Mouse (Mus musculus) intestine, postnatal 0 days (tissue): Measurements from ENCODE around the gene Cplx2. TPM values are rescaled to one million over a fixed set of nuclear protein-coding genes. Genes with fewer than 3 reads are reported as not detected.
A peak's percentile ranks its signal among the peaks of the same experiment; 100 is the strongest.

Experiments used
- ATAC-seq: fragments of 200-750 bp; cut with Nextera tagmentation; 2 replicates; pipeline ENCODE4 v1.8.0; 2017; ENCODE audit warnings: mild to moderate bottlenecking, moderate TSS enrichment, moderate library complexity
- H3K27ac ChIP-seq: fragments of 300-500 bp; sonication (generic); 2 replicates; pipeline ENCODE4 v1.5.1; 2014; ENCODE audit warnings: mild to moderate bottlenecking, low read depth, low read length, moderate library complexity
- H3K27me3 ChIP-seq: fragments of 300-500 bp; sonication (generic); replicated peaks from 2 replicates; pipeline ENCODE4 v1.6.1; 2014; ENCODE audit warnings: low read length, mixed read lengths; ENCODE audit not compliant: control insufficient read depth, insufficient read depth
- H3K36me3 ChIP-seq: fragments of 300-500 bp; sonication (generic); 2 replicates; pipeline ENCODE4 v1.6.1; 2014; ENCODE audit warnings: mild to moderate bottlenecking, moderate library complexity; ENCODE audit not compliant: control insufficient read depth, insufficient read depth
- H3K4me1 ChIP-seq: fragments of 300-500 bp; sonication (generic); replicated peaks from 2 replicates; pipeline ENCODE4 v1.6.1; 2014; ENCODE audit warnings: antibody characterized with exemption, low read length, mixed read lengths; ENCODE audit not compliant: control insufficient read depth, insufficient read depth
- H3K4me2 ChIP-seq: fragments of 300-500 bp; sonication (generic); replicated peaks from 2 replicates; pipeline ENCODE4 v1.6.1; 2014; ENCODE audit warnings: low read depth, mild to moderate bottlenecking, moderate library complexity
- H3K4me3 ChIP-seq: fragments of 300-500 bp; sonication (generic); 2 replicates; pipeline ENCODE4 v1.5.1; 2014; ENCODE audit warnings: low read depth, low read length
- H3K9ac ChIP-seq: fragments of 300-500 bp; sonication (generic); 2 replicates; pipeline ENCODE4 v1.6.1; 2014; ENCODE audit warnings: mild to moderate bottlenecking, low read depth, low read length
- H3K9me3 ChIP-seq: fragments of 300-500 bp; sonication (generic); 2 replicates; pipeline ENCODE4 v1.6.1; 2016; ENCODE audit warnings: mixed run types; ENCODE audit not compliant: control insufficient read depth
- CTCF ChIP-seq: sonication (generic); IDR thresholded peaks from 2 replicates; pipeline ENCODE4 v1.5.1; 2016; ENCODE audit warnings: low read depth, mild to moderate bottlenecking, control low read depth, antibody characterized with exemption, moderate library complexity
- WGBS: fragments of 180-500 bp; shearing (Covaris S2); extraction: QIAGEN DNeasy Blood & Tissue Kit; methylation state at CpG from one replicate; pipeline ENCODE4 v1.1.7; 2014; 5-methylcytosine and 5-hydroxymethylcytosine counted together
- polyA plus RNA-seq: library from polyadenylated mRNA; unstranded; fragments of >200 nt; fragmentation: Nextera tagmentation; extraction: Ambion mirVana; gene quantifications from 2 replicates; pipeline ENCODE4 v1.2.1, GENCODE M21; 2015

Gene Cplx2
- polyA plus RNA-seq, 1 experiment from 2014 or later: 2.2 TPM

DNA sequence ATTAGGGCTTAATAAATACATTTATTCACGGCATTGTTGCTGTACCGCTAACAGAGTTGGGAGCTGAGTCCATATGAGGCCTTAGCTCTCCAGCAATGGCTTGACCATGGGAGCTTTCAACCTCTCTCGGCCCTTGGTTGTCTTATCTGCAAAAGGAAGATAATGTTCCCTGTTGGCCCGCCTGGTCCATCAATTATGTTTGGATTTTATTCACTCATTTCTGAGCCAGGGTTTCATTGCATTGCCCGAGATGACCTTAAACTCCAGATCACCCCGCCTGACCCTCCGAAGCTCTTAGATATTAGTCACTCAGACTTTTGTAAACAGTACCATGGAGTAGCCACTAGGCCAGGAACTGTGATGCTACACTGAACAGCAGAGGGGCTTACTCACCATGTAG is 33.6 kb upstream of the Cplx2 start:
- no peak overlapping the region for H3K27ac ChIP-seq
- no peak overlapping the region for H3K4me3 ChIP-seq
- no peak for TF ChIP-seq CTCF
- WGBS: 61% methylated on average over 7 of the region's 7 CpGs
- no peaks in the 10 kb centered on the region for H3K4me1 ChIP-seq
- H3K9ac ChIP-seq: no peak overlapping the region
- ATAC-seq: no peak
- H3K36me3 ChIP-seq: no peaks in the 10 kb centered on the region
- H3K9me3 ChIP-seq: no peaks in the 10 kb centered on the region
- no peaks in the 10 kb centered on the region for H3K27me3 ChIP-seq
- no peak overlapping the region for H3K4me2 ChIP-seq

DNA sequence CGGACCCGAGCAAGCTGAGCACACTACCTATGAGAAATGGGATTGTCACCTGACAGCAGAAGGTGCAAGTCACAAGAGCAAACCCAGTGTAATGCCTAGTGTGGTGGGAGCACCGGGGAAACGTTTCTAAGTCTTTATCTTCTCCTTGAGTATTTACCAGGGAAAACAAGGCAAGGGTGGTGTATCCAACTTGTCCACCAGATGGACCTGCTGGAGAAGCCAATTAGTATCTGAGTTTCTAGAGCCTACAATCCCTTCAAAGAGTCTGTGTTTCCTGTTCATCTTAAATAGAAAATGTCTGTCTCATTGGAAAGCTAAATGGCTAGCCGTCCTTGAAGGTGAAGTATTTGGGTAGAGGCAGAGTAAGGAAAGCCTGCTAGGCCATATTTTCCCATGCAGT is 32.3 kb upstream of the Cplx2 start:
- Histone ChIP-seq H3K4me3 (no peak overlapping the region), H3K36me3 (no peaks in the 10 kb centered on the region), H3K9ac (no peak overlapping the region), H3K9me3 (no peaks in the 10 kb centered on the region), H3K27me3 (no peaks in the 10 kb centered on the region), H3K4me1 (no peaks in the 10 kb centered on the region), H3K27ac (no peak overlapping the region), H3K4me2 (no peak overlapping the region)
- peak; percentile 48 for TF ChIP-seq CTCF
- WGBS: 68% methylated on average over 5 of the region's 5 CpGs
- ATAC-seq: no peak

DNA sequence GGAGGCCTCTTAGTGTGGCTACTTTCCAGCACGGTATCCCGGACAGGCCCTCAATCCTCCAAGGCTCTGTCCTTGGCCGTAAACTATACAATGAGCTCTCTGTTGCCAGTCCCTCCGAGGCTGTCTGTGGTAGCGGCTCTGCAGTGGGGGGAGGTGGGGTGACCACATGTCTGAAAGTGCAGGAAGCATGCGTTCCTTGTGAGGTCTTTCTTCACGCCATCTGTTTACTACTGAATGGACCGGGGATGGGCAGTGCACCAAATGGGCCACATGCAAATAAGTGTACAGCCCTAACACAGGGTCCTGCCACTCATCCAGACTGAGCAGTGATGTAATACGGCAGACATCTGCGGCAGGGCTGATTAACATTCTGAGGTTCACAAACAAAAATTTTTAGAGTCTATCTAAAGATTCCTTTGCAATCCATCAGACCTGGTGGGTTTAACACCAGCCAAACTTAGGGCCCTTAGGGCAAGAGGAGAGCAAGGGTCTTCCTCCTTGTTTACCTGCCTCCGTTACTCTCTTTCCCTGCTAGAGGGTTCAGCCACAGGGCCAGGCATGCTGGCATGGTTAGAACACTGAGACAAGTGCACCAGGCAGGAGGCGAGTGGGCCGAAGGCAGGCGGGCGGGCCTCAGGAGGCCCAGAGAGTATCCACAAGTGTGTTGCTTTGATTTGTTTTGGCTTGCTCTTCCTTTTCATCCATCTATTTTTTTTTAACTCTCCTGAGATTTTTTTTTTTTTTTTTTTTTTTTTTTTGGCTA is 25.1 kb upstream of the Cplx2 start:
- WGBS: 75% methylated on average over 15 of the region's 15 CpGs
- H3K4me1 ChIP-seq: no peaks in the 10 kb centered on the region
- no peaks in the 10 kb centered on the region for H3K9me3 ChIP-seq
- H3K27me3 ChIP-seq: no peaks in the 10 kb centered on the region
- no peak for TF ChIP-seq CTCF
- H3K9ac ChIP-seq: no peak overlapping the region
- no peak overlapping the region for H3K4me2 ChIP-seq
- H3K4me3 ChIP-seq: no peak overlapping the region
- no peak for ATAC-seq
- no peak overlapping the region for H3K27ac ChIP-seq
- H3K36me3 ChIP-seq: no peaks in the 10 kb centered on the region

DNA sequence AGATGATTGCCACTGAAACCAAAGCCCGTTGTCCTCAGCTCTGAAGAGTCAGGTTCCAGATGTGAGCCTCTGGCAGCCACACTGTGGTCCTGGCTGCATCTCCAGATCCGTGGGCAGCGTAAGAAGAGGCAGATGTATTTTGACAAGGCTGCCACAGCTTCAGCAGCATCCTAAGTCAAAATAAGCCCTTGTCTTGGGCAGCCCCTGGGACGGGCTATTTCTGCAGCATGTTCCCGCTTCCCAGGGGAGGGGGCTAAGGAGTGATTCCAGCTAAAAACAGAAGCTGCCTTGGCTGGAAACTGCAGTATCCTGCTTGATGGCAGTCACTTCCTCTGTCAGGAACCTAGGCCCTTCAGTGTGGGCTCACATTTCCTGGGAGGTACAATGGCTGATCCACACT is 23.1 kb upstream of the Cplx2 start:
- Histone ChIP-seq H3K4me1 (no peaks in the 10 kb centered on the region), H3K9ac (no peak overlapping the region), H3K36me3 (no peaks in the 10 kb centered on the region), H3K27me3 (no peaks in the 10 kb centered on the region), H3K4me2 (no peak overlapping the region), H3K9me3 (no peaks in the 10 kb centered on the region), H3K27ac (no peak overlapping the region), H3K4me3 (no peak overlapping the region)
- ATAC-seq: no peak
- 70% methylated on average over 5 of the region's 5 CpGs for WGBS
- no peak for TF ChIP-seq CTCF

DNA sequence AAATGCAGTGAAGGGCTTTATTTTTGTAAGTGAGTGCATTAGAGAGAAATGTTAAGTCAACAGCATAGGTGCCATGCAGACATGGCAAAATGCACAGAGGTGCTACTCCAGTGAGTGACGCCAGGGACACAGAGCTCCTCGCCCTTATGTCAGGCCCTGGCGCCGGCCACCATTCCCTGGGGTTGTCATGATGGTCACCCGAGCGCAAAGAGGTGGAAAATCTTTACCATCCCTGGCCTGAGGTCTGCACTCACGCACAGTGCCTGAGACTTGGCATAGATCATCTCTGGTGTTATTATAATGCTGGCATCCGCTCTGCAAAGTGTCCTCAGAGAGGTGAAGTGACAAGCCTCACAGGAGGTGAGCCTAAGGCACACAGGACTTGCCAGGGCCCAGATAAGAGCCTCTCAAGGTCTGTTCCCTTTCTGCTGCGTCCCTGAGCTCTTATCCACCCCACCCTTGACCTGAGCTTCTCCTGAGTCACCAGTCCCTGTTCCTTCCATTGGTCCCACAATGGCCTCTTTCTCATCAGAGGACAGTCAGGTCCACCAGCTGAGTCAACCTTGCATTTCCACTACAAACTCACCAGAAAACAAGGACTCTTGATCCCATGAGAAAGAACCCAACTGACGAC is 21.9 kb upstream of the Cplx2 start:
- Histone ChIP-seq H3K36me3 (no peaks in the 10 kb centered on the region), H3K9me3 (no peaks in the 10 kb centered on the region), H3K9ac (no peak overlapping the region), H3K4me3 (no peak overlapping the region), H3K4me2 (no peak overlapping the region), H3K4me1 (no peaks in the 10 kb centered on the region), H3K27me3 (no peaks in the 10 kb centered on the region), H3K27ac (no peak overlapping the region)
- TF ChIP-seq CTCF: no peak
- no peak for ATAC-seq
- 81% methylated on average over 10 of the region's 10 CpGs for WGBS

DNA sequence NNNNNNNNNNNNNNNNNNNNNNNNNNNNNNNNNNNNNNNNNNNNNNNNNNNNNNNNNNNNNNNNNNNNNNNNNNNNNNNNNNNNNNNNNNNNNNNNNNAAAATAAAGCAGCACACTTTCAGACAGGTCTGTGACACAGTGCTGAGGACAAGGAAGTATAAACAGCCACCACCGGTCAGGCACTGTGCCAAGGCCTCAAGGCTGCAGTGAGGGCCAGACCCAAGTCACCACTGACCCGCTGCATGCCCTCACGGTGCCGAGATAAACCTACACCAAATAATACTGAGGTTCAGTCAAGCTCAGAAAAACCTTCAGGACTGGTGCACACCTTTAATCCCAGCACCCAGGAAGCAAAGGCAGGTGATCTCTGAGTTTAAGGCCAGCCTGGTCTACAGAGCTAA is 13.7 kb upstream of the Cplx2 start:
- Histone ChIP-seq H3K27me3 (no peaks in the 10 kb centered on the region), H3K27ac (no peak overlapping the region), H3K4me2 (no peak overlapping the region), H3K4me3 (no peak overlapping the region), H3K36me3 (no peaks in the 10 kb centered on the region), H3K9me3 (no peaks in the 10 kb centered on the region), H3K9ac (no peak overlapping the region), H3K4me1 (no peaks in the 10 kb centered on the region)
- ATAC-seq: no peak
- no peak for TF ChIP-seq CTCF
- 49% methylated on average over 4 of the region's 4 CpGs for WGBS
